Mouse (Mus musculus) lung, adult 2 months (tissue): Measurements from ENCODE around the gene Ufc1. TPM values are rescaled to one million over a fixed set of nuclear protein-coding genes. Genes with fewer than 3 reads are reported as not detected.

Source experiments
- DNase-seq: peaks from one replicate; pipeline ENCODE4 v3.0.0; 2022
- H3K4me1 ChIP-seq: fragments of 200-500 bp; 2 replicates; pipeline ENCODE4 v1.6.1; 2011; ENCODE audit warnings: low read length; ENCODE audit not compliant: control insufficient read depth, insufficient read depth
- H3K4me3 ChIP-seq: fragments of 200-500 bp; replicated peaks from 2 replicates; pipeline ENCODE3; 2011; ENCODE audit warnings: low read depth, mild to moderate bottlenecking, control low read depth, low read length; ENCODE audit errors: extremely low read depth
- CTCF ChIP-seq: fragments of 200-500 bp; IDR thresholded peaks from 2 replicates; pipeline ENCODE4 v1.5.1; 2011; ENCODE audit warnings: mild to moderate bottlenecking, low read length, control low read depth; ENCODE audit not compliant: insufficient read depth
- POLR2A ChIP-seq: fragments of 200-500 bp; IDR thresholded peaks from 2 replicates; pipeline ENCODE4 v1.6.1; 2011; ENCODE audit warnings: low read depth, mild to moderate bottlenecking, control low read depth, low read length, borderline replicate concordance; ENCODE audit errors: extremely low read depth
- WGBS: fragments of 180-500 bp; shearing (Covaris S2); methylation state at CpG from one replicate; pipeline ENCODE4 v1.1.7; 2018; 5-methylcytosine and 5-hydroxymethylcytosine counted together
- polyA plus RNA-seq: library from polyadenylated mRNA; depleted of rRNA; stranded (reverse); fragments of >200 nt; gene quantifications from 2 replicates; pipeline ENCODE4 v1.2.3, GENCODE M21; 2012

Gene Ufc1
- polyA plus RNA-seq, 1 experiment = 22.2 TPM

DNA sequence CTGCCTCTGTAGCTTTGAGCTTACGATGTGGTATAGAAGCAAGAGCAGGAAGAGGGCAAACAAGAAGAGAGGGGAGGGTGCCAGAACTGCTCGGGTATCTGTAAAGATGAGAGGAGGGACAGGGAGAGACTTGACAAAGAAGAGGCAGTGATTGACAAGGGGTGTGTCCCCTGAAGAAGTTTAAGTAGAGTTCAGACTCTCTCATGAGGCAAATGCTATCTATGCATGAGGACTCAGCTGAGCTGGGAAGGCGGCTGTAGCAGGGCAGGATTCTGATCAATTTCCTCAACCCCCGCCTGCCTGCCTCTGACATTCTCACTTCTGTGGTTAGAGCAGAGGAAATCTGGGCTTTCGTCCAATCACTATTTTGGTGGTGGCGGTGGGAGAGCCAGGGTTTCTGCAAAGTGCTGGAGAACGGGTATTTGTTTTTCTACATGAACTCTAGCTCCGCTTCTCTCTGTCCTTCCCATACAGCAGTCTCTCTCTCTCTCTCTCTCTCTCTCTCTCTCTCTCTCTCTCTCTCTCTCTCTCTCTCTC, 32.2 kb downstream of the Ufc1 start:
- no peak overlapping the region for H3K4me3 ChIP-seq
- DNase-seq = no peak
- H3K4me1 ChIP-seq = peaks cover 6% of the 10 kb centered on the region; the same call in 1 of the 2 replicates
- 0% methylated on average over 8 of the region's 8 CpGs for WGBS
- TF ChIP-seq POLR2A (no peak), CTCF (no peak)

- H3K4me3 ChIP-seq = no peak overlapping the region
- TF ChIP-seq CTCF (no peak), POLR2A (no peak)
- 36% methylated on average over 3 of the region's 3 CpGs for WGBS
- peaks cover 6% of the 10 kb centered on the region; the same call in 1 of the 2 replicates for H3K4me1 ChIP-seq
- no peak for DNase-seq
Measured at GRCm38 (mm10) chr1:171260316-171260715, 34.5 kb downstream of the Ufc1 start.

DNA sequence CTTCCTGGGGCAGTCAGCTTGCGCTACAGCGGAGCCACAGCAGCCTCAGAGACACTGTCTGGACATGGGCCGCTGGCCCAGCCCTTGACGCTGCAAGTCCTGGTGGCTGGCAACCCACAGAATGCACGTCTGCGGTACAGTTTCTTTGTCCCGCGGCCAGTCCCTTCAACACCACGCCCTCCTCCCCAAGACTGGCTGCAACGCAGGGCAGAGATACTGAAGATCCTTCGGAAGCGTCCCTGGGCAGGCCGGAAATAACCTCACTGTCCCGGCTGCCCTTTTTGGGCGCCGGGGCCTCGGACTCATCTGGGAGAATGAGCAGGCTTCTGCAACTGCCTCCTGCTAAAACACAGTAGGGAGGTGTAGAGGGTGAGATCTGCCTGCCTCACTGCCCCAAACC, 35.9 kb downstream of the Ufc1 start:
- Histone ChIP-seq H3K4me3 (no peak overlapping the region), H3K4me1 (peaks cover 6% of the 10 kb centered on the region; the same call in 1 of the 2 replicates)
- no peak for DNase-seq
- 69% methylated on average over 17 of the region's 17 CpGs for WGBS
- TF ChIP-seq POLR2A (no peak), CTCF (no peak)

- TF ChIP-seq CTCF (no peak), POLR2A (no peak)
- Histone ChIP-seq H3K4me3 (no peak overlapping the region), H3K4me1 (peaks cover 6% of the 10 kb centered on the region; the same call in 1 of the 2 replicates)
- DNase-seq = no peak
- 82% methylated on average over 9 of the region's 9 CpGs for WGBS
Measured at GRCm38 (mm10) chr1:171257781-171258180, 37.0 kb downstream of the Ufc1 start.

- no peak overlapping the region for H3K4me3 ChIP-seq
- peak; percentile 50 for DNase-seq
- H3K4me1 ChIP-seq = peaks cover 6% of the 10 kb centered on the region; the same call in 1 of the 2 replicates
- 58% methylated on average over 15 of the region's 15 CpGs for WGBS
- TF ChIP-seq CTCF (peak; percentile 43), POLR2A (no peak)
Measured at GRCm38 (mm10) chr1:171256937-171257548, 37.8 kb downstream of the Ufc1 start.

DNA sequence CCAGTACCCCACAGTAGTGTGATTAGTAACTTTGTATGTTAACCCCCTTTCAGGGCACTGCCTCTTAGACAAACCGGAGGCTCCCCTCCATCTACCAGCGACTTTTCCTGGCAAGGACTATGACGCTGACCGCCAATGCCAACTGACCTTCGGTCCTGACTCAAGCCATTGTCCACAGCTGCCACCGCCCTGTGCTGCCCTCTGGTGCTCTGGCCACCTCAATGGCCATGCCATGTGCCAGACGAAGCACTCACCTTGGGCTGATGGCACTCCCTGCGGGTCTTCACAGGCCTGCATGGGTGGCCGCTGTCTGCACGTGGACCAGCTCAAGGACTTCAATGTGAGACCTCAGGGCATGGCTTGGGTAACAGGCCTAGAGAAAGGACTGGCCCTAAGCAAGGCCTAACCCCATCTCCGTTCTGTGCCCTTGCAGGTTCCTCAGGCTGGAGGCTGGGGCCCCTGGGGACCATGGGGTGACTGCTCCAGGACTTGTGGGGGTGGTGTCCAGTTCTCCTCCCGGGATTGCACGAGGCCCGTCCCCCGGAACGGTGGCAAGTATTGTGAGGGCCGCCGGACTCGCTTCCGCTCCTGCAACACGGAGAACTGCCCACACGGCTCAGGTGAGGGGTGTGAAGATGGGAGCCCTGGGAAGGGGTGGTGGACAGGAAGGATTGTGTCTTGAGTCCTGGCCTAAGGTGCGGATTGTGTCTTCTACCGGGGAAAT, 38.6 kb downstream of the Ufc1 start:
- TF ChIP-seq POLR2A = no peak
- TF ChIP-seq CTCF = no peak
- Histone ChIP-seq H3K4me1 (peaks cover 6% of the 10 kb centered on the region; the same call in 1 of the 2 replicates), H3K4me3 (no peak overlapping the region)
- WGBS = 85% methylated on average over 24 of the region's 24 CpGs
- no peak for DNase-seq

GRCm38 (mm10) chr1:171252415-171252814, 42.4 kb downstream of the Ufc1 start:
- 78% methylated on average over 17 of the region's 17 CpGs for WGBS
- TF ChIP-seq CTCF (no peak), POLR2A (no peak)
- Histone ChIP-seq H3K4me3 (no peak overlapping the region), H3K4me1 (peaks cover 15% of the 10 kb centered on the region)
- no peak for DNase-seq

- WGBS = 30% methylated on average over 13 of the region's 13 CpGs
- Histone ChIP-seq H3K4me3 (no peak overlapping the region), H3K4me1 (peaks cover 15% of the 10 kb centered on the region)
- DNase-seq = no peak
- TF ChIP-seq POLR2A = no peak
- no peak for TF ChIP-seq CTCF
Measured at GRCm38 (mm10) chr1:171251594-171252324, 43.1 kb downstream of the Ufc1 start.
